Mouse (Mus musculus): ENCODE data around the gene Ybey. TPM values are rescaled to one million over a fixed set of nuclear protein-coding genes. Genes with fewer than 3 reads are reported as not detected.

The Ybey gene
- not detected in 2 replicates for polyA plus RNA-seq (2012; ENCODE audit: insufficient read depth, insufficient read length, low replicate concordance, missing spikeins)

GRCm38 (mm10) chr10:76468203-76469162 lies at the start of gene Ybey, which contains the start of gene Mcm3ap:
Gene Ybey, minus strand, starts transcription at chr10:76469114.
Gene Mcm3ap, plus strand, starts transcription at chr10:76468927.
- peaks cover 20% of the 10 kb centered on the region for H3K4me1 ChIP-seq (ENCODE audit: control insufficient read depth, insufficient read depth, low read length)
- TF ChIP-seq CTCF (IDR thresholded peaks at IDR 0.05; ENCODE audit: insufficient read depth, low read depth, low read length) (peak; percentile 48; the same call in 1 of the 2 replicates), POLR2A (IDR thresholded peaks at IDR 0.05; ENCODE audit: insufficient read depth, low read depth, low read length) (peak; percentile 90)
- peak within 1 kb of the TSS; percentile 90 for H3K4me3 ChIP-seq (ENCODE audit: insufficient read depth, low read depth, low read length)
- WGBS = under 1% methylated on average over 55 of the region's 55 CpGs
- peak within 1 kb of the TSS; percentile 59 for H3K27ac ChIP-seq (ENCODE audit: insufficient read depth, low read depth, low read length)

GRCm38 (mm10) chr10:76512965-76513583 lies 44.2 kb upstream of the Ybey start:
- no peaks in the 10 kb centered on the region for H3K4me1 ChIP-seq (ENCODE audit: control insufficient read depth, insufficient read depth, low read length)
- 48% methylated on average over 5 of the region's 5 CpGs for WGBS
- no peak overlapping the region for H3K4me3 ChIP-seq (ENCODE audit: insufficient read depth, low read depth, low read length)
- H3K27ac ChIP-seq (ENCODE audit: insufficient read depth, low read depth, low read length) = no peak overlapping the region
- peak; percentile 69 for TF ChIP-seq CTCF (IDR thresholded peaks at IDR 0.05; ENCODE audit: insufficient read depth, low read depth, low read length)
- no peak for TF ChIP-seq POLR2A (IDR thresholded peaks at IDR 0.05; ENCODE audit: insufficient read depth, low read depth, low read length)

GRCm38 (mm10) chr10:76505865-76506264 lies 37.0 kb upstream of the Ybey start:
- WGBS = 91% methylated on average over 7 of the region's 7 CpGs
- TF ChIP-seq POLR2A (IDR thresholded peaks at IDR 0.05; ENCODE audit: insufficient read depth, low read depth, low read length) (no peak), CTCF (IDR thresholded peaks at IDR 0.05; ENCODE audit: insufficient read depth, low read depth, low read length) (no peak)
- Histone ChIP-seq H3K4me1 (ENCODE audit: control insufficient read depth, insufficient read depth, low read length) (no peaks in the 10 kb centered on the region), H3K4me3 (ENCODE audit: insufficient read depth, low read depth, low read length) (no peak overlapping the region), H3K27ac (ENCODE audit: insufficient read depth, low read depth, low read length) (no peak overlapping the region)

- TF ChIP-seq POLR2A (IDR thresholded peaks at IDR 0.05; ENCODE audit: insufficient read depth, low read depth, low read length) (no peak), CTCF (IDR thresholded peaks at IDR 0.05; ENCODE audit: insufficient read depth, low read depth, low read length) (no peak)
- WGBS = 93% methylated on average over 11 of the region's 11 CpGs
- no peaks in the 10 kb centered on the region for H3K4me1 ChIP-seq (ENCODE audit: control insufficient read depth, insufficient read depth, low read length)
- no peak overlapping the region for H3K27ac ChIP-seq (ENCODE audit: insufficient read depth, low read depth, low read length)
- H3K4me3 ChIP-seq (ENCODE audit: insufficient read depth, low read depth, low read length) = no peak overlapping the region
Measured at GRCm38 (mm10) chr10:76504271-76504943, 35.5 kb upstream of the Ybey start.

- no peak for TF ChIP-seq POLR2A (IDR thresholded peaks at IDR 0.05; ENCODE audit: insufficient read depth, low read depth, low read length)
- no peak for TF ChIP-seq CTCF (IDR thresholded peaks at IDR 0.05; ENCODE audit: insufficient read depth, low read depth, low read length)
- Histone ChIP-seq H3K4me1 (ENCODE audit: control insufficient read depth, insufficient read depth, low read length) (no peaks in the 10 kb centered on the region), H3K4me3 (ENCODE audit: insufficient read depth, low read depth, low read length) (no peak overlapping the region), H3K27ac (ENCODE audit: insufficient read depth, low read depth, low read length) (no peak overlapping the region)
- WGBS = 94% methylated on average over 4 of the region's 4 CpGs
Measured at GRCm38 (mm10) chr10:76497522-76497921, 28.6 kb upstream of the Ybey start.

GRCm38 (mm10) chr10:76496366-76496765 lies 27.5 kb upstream of the Ybey start:
- WGBS = 82% methylated on average over 7 of the region's 7 CpGs
- TF ChIP-seq POLR2A (IDR thresholded peaks at IDR 0.05; ENCODE audit: insufficient read depth, low read depth, low read length) (no peak), CTCF (IDR thresholded peaks at IDR 0.05; ENCODE audit: insufficient read depth, low read depth, low read length) (no peak)
- Histone ChIP-seq H3K27ac (ENCODE audit: insufficient read depth, low read depth, low read length) (no peak overlapping the region), H3K4me1 (ENCODE audit: control insufficient read depth, insufficient read depth, low read length) (no peaks in the 10 kb centered on the region), H3K4me3 (ENCODE audit: insufficient read depth, low read depth, low read length) (no peak overlapping the region)

- no peak overlapping the region for H3K4me3 ChIP-seq (ENCODE audit: insufficient read depth, low read depth, low read length)
- no peaks in the 10 kb centered on the region for H3K4me1 ChIP-seq (ENCODE audit: control insufficient read depth, insufficient read depth, low read length)
- no peak overlapping the region for H3K27ac ChIP-seq (ENCODE audit: insufficient read depth, low read depth, low read length)
- no peak for TF ChIP-seq CTCF (IDR thresholded peaks at IDR 0.05; ENCODE audit: insufficient read depth, low read depth, low read length)
- TF ChIP-seq POLR2A (IDR thresholded peaks at IDR 0.05; ENCODE audit: insufficient read depth, low read depth, low read length) = no peak
- WGBS = 94% methylated on average over 6 of the region's 6 CpGs
Measured at GRCm38 (mm10) chr10:76495501-76495900, 26.6 kb upstream of the Ybey start.

- WGBS = 75% methylated on average over 1 of the region's 1 CpGs
- no peak overlapping the region for H3K4me3 ChIP-seq (ENCODE audit: insufficient read depth, low read depth, low read length)
- no peaks in the 10 kb centered on the region for H3K4me1 ChIP-seq (ENCODE audit: control insufficient read depth, insufficient read depth, low read length)
- H3K27ac ChIP-seq (ENCODE audit: insufficient read depth, low read depth, low read length) = no peak overlapping the region
- TF ChIP-seq CTCF (IDR thresholded peaks at IDR 0.05; ENCODE audit: insufficient read depth, low read depth, low read length) = no peak
- no peak for TF ChIP-seq POLR2A (IDR thresholded peaks at IDR 0.05; ENCODE audit: insufficient read depth, low read depth, low read length)
Measured at GRCm38 (mm10) chr10:76493527-76493926, 24.6 kb upstream of the Ybey start.

Data from olfactory bulb, adult 2 months (tissue).